11 mouse cellular contexts compared by ENCODE assay signal in genomic region chr2:37948424-37948823, GRCm38 (mm10).
DNase-seq lines count a peak whose midpoint lies in the region; ATAC-seq and TF ChIP-seq lines count a peak whose summit lies in the region.
"Had no signal": no experiment of that assay in that cellular context is flagged by ENCODE, and none has a peak within 500 bp of the region (broad histone marks: within the 10 kb centered on the region; RNA-seq: fewer than 3 reads in every experiment).

No protein-coding gene starts in this region.

- H3K9ac ChIP-seq in ES-Bruce4 (ENCODE audit: low read depth, poor library complexity, severe bottlenecking) = no peak overlapping the region
- H3K9ac ChIP-seq: hindbrain, embryonic 13.5 days; midbrain, embryonic 12.5 days had no signal

- no peak overlapping the region for H3K27ac ChIP-seq in layer of hippocampus, adult 2 months
- no peak overlapping the region for H3K27ac ChIP-seq in ES-Bruce4 (ENCODE audit: insufficient read depth, low read length)
- H3K27ac ChIP-seq: hindbrain, embryonic 13.5 days; midbrain, embryonic 12.5 days had no signal

- no peak for TF ChIP-seq EP300 in ES-Bruce4 (IDR thresholded peaks at IDR 0.05; ENCODE audit: insufficient read depth, low read depth, low read length)

- peak; percentile 67 for ATAC-seq in megakaryocyte, adult 5-6 weeks (ENCODE audit: poor library complexity, severe bottlenecking)
- ATAC-seq in inflammation-experienced regulatory T-cells, adult 6 months = no peak

- H3K36me3 ChIP-seq in ES-Bruce4 (ENCODE audit: control insufficient read depth, insufficient read depth, low read length, poor library complexity, severe bottlenecking) = no peaks in the 10 kb centered on the region
- H3K36me3 ChIP-seq: hindbrain, embryonic 13.5 days; midbrain, embryonic 12.5 days had no signal

- TF ChIP-seq POLR2A in ES-Bruce4 (IDR thresholded peaks at IDR 0.05; ENCODE audit: insufficient read depth, low read length) = no peak

- no peaks in the 10 kb centered on the region for H3K27me3 ChIP-seq in ES-Bruce4 (ENCODE audit: control insufficient read depth, insufficient read depth, low read length, poor library complexity, severe bottlenecking)
- H3K27me3 ChIP-seq: hindbrain, embryonic 13.5 days; midbrain, embryonic 12.5 days had no signal

- no peaks in the 10 kb centered on the region for H3K4me1 ChIP-seq in ES-Bruce4 (ENCODE audit: control insufficient read depth, insufficient read depth, low read length)

- no peak overlapping the region for H3K4me3 ChIP-seq in layer of hippocampus, adult 2 months
- no peak overlapping the region for H3K4me3 ChIP-seq in ES-Bruce4 (ENCODE audit: low read depth, low read length)
- H3K4me3 ChIP-seq: hindbrain, embryonic 13.5 days; midbrain, embryonic 12.5 days had no signal

- no peaks in the 10 kb centered on the region for H3K9me3 ChIP-seq in ES-Bruce4 (replicated peaks; ENCODE audit: control insufficient read depth, insufficient read depth, low read length, poor library complexity, severe bottlenecking)
- H3K9me3 ChIP-seq: hindbrain, embryonic 13.5 days; midbrain, embryonic 12.5 days had no signal

- no peak for DNase-seq in layer of hippocampus, adult 2 months (ENCODE audit: low spot score in 2 of 2)
- DNase-seq in layer of hippocampus, postnatal 14 days (ENCODE audit: low spot score in 2 of 2) = no peak
- DNase-seq in WW6 (ENCODE audit: low read depth, low spot score) = peak; percentile 14
- DNase-seq in left cerebral cortex, adult 18-20 months (ENCODE audit: low spot score in 2 of 2) = no peak
- no peak for DNase-seq in layer of hippocampus, adult 18-20 months (ENCODE audit: low spot score in 2 of 2)
- DNase-seq: adrenal gland, postnatal 10 days had no signal

- peak; percentile 72 for TF ChIP-seq CTCF in layer of hippocampus, adult 2 months (conservative IDR thresholded peaks at IDR 0.05)
- TF ChIP-seq CTCF in ES-Bruce4 (IDR thresholded peaks at IDR 0.05; ENCODE audit: low read depth, low read length) = peak; percentile 59
